Mouse (Mus musculus) liver, embryonic 13.5 days (tissue): ENCODE data around the gene Angptl1. TPM values are rescaled to one million over a fixed set of nuclear protein-coding genes. Genes with fewer than 3 reads are reported as not detected.

Experiments used
- polyA plus RNA-seq: library from polyadenylated mRNA; unstranded; fragments of >200 nt; fragmentation: Nextera tagmentation; extraction: Ambion mirVana; gene quantifications from 2 replicates; pipeline ENCODE4 v1.2.1, GENCODE M21; 2015

Gene Angptl1
- polyA plus RNA-seq, 1 experiment from 2014 or later, result 0.48 TPM

Other genes with a start within 250 kb of the Angptl1 start
- gene Tor3a, start 164.2 kb upstream of the Angptl1 start, polyA plus RNA-seq, result 3.4 and 4.6 TPM in 2 replicates
- gene Fam20b, start 119.5 kb upstream of the Angptl1 start, polyA plus RNA-seq, result 10.0 and 12.0 TPM in 2 replicates
- gene Ralgps2, start 101.1 kb downstream of the Angptl1 start, polyA plus RNA-seq, result 21.0 TPM in 2 replicates